Mouse (Mus musculus): Measurements from ENCODE around the gene Fancc.
A peak's percentile ranks its signal among the peaks of the same experiment; 100 is the strongest.
"Not testable (repeated sequence)": the region's sequence is repeated elsewhere in the genome, so short reads cannot be mapped to it uniquely, and the experiment has no call there.

The Fancc gene

DNA sequence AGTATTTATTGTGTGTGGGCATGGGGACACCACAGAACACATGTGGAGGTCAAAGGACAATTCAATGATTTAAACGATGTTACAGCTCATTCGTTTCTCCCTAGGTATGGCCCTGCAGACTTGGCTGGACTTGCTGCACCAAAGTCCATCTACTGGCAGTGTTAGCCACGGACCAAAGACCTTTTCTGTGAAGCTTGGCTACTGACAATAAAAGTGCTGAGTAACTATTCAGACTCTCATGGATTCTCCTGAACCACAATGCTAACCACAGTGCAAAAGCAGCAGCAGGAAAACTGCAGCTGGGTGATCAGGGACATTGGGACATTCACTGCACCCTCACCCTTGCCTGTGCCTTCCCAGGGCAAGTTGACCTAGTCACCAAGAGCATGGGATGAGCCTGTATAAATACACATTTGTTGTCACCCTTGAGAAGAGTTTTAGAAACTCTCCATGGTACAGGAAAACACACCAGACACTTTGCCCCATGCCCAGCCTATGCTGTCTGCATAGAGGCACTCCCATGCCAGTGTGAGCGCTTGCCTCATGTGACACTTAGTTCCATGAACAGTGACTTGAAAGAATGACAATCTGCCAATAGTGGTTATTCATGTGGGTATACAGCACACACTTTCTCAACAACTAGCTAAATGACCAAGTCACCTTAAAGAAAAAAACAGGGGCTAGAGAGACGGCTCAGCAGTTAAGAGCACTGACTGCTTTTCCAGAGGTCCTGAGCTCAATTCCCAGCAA lies 151.4 kb downstream of the Fancc start:
- DNase-seq: no peak

DNA sequence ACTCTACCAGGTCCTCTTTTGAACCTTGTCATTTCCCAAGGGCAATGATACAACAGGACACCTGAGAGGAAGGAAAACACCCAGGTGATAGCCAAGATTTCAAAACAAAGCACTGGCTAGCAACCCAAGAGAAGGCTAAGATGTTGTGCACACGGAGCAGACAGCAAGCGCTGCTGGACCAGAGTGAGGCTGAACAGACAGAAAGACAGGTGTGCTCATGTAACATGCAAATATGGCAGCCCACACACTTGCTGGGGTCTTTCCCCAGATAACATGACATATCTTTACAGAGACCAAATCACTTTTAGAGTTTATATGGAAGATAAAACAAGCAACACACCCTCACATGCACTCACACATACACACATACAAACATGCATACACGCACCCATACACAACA lies 152.6 kb downstream of the Fancc start:
- DNase-seq: no peak

DNA sequence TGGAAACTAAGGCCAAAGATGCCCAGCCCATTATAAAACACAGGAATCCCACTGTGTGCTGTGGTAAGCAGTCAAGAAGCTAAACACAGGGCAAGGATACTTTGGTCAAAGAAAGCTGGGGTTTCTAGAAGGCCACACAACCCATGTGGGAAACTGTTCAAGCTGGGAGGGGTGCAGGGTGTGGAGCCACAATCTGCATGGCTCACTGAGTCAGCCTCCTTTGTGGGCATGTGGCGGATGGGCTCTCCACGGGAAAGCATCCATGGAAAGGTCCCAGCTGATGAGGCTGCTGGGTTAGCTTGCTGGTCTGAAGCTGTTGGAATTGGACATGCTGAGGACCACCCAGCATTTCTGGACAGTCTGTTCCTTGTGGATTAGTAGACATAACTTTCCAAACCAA lies 154.3 kb downstream of the Fancc start:
- no peak for DNase-seq

DNA sequence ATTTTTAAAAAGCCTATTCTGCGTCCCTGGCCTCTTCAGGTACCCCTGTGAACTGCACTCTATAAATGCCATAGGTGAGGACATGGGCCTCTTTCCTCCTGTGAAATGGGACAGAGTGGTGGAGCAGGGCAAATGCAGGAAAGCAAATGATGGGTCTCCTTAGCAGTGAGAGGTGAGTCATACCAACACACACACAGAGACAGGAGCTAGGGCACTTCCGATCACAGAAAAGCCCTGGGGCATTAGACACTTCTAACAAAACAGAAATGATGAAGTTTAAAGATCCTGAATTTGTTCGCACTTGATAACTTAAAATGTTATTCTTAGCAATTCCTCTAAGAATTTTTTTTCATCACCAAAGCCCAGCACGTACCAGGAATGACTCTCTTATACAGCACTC lies 157.1 kb downstream of the Fancc start:
- no peak for DNase-seq

DNA sequence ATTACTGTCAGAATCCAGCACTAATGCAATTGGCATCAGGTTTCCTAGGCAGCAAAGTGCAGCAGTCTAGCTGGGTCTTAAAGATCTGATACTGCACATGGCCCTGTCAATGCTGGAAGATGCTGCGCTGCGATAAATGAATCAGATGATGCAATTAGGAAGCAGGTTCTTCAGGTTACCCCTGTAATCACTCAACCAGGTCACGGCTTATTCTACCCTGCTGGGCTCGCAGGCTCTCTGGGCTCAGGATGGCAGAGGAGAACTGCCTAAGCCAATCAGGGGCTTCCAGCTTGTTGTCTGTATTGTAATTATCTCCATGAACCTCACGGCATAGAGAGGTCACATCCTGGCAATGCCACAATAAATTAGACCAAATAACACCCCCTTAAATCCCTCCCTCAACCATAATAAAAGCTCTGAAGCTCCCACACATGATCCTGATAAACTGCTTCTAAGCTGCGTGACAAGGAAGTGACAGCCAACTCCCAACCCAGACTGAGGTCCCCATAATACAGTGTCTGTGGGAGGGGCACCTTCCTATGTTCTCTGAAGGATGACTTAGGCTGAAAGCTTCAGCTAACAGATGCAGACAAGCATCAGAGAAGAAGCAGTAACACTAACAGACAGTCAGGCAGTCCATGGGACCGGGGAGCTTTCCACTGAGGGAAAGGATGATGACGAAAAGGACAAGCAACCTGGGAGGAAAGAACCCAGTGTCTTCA lies 159.7 kb downstream of the Fancc start:
- no peak for DNase-seq

DNA sequence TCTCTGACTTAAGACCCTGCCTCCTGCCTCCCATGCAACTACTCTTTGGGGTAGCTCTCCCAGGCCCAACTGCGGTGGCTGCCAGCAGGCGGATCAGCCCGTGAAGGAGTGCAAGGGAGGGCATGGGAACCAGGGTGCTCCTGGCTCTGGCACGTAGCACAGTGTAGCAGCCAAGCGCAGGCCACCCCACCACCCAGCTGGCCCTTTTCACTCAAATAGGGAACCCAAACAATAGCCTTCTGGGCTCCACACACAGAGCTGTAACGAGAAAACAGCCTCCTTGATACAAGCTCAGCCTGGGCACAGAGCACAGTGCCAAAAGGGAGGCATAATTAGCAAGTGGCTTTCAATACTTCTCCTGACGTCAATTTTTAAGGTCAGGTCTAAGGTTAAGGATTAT lies 160.7 kb downstream of the Fancc start:
- no peak for DNase-seq

DNA sequence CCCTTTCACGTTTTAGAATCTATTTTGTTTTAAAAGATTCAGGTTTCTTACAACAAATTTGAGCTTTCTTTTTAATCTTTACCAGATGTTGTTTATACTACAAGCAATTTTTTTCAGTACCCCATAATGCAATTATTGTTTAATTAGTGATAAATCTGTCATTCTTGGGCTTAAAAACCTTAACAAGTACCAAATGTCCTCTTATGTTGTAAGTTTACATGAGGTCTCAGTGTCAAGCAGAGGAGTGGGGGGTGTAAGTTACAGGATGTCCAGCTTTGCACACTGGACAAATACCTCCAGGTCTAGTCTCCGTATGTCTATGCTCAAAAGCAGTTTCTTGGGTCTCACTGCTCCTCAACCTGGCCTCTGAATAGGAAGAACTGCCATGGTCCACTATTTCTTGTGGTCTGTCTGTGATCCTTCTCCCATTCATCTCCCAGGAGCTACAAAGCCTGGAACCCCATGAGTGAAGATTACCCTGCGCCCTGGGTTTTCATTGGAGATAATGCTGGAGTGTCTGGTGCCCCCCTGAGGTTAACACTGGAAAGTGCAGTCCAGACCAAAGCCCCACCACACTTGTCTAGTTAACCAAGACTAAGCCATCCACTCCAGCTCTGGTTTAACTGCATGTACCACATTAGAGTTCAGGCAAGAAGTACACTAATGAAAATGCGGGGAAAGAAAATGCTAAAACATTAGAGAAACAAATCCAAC lies 161.5 kb downstream of the Fancc start:
- peak; percentile 26 to 33 for DNase-seq

DNA sequence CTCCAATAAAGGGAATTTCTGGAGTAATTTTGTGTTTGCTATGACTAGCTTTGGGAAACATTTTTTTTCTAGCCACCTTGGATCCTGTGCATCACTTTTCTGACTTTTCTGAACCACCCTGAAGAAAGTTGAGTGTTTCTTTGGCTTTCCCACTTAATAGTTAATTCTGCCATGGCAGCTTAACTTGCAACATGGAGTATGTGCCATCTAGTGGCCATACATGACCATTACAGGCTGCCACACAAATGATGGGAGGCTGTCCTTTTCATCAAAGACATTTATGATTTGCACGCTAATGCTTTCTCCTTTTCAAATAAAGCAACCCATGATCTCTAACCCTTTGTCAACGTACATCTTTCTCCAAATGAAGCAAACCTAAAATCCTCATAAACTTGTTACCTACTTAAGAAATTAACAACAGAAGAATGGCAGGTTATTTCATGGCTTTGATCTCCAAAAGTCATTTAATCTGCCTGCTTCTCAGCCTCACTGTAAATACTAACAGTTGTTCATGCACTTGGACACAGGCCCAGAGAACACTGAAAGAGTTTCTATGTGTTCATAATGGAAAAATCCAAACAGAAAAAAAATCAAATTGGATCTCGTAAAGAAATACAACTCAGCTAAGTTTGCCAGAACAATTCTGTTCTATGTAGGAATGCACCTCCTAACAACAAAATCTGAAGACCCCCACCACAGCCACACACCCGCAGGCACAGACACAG lies 164.3 kb downstream of the Fancc start:
- peak; percentile 63 to 68 for DNase-seq

DNA sequence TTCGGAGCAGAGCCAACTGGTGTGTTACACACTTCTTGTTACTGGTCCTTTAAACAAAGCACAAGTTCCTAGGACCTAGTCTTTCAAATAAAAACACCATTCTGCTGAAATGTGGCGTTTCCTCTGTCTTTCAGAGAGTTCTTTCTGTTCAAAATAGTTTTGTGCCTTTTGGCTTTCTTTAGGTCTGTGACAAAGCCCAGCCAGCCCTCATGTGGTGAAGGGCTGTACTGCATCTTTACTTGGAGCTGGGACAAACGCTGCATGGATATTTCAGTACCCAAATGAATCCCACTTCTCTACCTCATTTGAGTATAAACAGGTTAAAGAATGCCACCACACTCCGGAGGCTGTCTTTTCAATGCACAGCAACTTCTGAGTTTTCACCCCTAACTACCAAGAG lies 165.7 kb downstream of the Fancc start:
- DNase-seq: peak; percentile 45 to 50

DNA sequence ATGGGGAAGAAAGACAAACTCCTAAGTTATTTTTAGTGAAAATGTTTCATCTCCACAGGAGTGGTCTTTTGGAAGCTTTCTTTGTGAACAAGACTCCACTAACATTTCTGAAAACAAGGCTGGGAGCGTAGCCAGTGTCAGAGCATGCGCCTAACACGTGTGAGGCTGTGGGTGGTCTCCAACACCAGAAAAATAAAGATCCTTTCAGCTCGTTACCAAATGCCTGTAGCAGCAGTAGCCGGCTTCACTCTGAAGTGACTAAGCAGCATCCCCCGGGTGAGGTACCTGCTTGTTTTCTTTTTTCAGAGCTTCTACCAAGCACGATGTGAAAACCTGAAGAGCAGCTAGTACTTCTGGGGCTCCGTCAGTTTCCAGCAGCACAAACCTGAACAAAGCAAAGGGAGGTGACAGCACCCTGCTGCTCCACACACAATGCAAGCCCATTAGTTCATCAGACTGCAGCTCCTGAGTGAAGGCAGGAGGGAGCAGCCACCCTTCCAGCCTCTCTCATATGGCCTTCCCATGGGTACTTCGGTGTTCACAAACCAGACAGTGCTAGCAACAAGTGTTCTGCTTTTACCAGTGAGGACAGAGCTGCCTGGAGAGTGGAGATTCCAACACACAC lies 166.7 kb downstream of the Fancc start:
- DNase-seq: no peak

DNA sequence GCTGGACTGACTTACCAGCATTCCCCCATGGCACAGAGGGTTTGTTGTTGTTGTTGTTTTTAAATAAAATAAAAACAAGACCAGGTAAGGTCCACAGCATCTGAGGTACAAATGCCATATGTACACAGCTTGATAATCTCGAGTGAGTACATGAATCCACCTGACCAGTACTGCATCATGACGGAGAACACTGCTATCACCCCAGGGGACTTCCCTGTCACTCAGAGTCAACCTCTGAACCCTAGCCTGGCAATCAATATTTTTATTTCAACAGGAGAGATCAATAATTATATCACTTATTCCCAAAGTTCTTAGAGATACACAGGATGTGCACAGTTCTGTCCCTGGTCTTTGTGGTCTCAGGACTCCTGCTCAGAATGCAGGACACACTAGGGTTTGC lies 171.1 kb downstream of the Fancc start:
- no peak for DNase-seq

DNA sequence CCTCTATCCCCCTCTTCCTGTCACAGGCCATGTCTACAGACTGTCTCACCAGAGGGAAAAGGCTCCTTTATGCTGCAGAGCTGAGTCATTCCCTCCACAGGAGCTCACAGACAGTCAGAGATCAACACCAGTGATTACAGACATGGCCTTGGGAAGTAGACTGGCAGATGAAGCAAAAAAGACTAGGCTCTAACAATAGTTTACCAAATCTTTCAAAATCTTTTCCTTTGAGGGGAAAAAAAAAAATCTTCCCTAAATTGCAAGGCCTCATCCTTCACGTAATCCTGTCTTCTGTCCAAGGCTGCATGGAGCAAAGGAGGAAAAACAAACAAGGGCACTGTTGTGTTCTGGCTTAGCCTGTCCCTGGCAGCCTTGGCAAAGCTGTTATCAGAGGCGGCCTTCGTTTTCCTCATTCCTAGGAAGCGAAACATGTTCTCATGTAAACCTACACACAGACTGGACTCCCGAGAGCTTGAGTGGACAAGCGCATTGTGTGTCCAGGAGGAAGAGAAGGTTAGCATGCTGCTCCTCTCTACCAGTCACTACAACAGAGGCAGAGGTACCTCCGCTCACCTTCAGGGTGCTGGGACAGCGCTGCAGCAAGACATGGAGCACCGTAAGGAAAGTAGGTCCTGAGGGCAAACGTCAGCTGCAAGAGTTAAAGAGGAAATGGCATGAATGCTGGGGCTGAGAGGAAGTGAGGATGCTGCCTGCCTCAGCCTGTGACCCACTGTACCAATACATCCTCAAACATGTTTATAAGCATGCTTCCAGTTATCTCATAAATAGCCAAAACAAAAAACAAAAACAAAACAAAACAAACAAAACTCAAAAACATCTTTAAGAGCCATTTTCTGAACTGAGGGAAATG lies 171.9 kb downstream of the Fancc start:
- no peak for DNase-seq

DNA sequence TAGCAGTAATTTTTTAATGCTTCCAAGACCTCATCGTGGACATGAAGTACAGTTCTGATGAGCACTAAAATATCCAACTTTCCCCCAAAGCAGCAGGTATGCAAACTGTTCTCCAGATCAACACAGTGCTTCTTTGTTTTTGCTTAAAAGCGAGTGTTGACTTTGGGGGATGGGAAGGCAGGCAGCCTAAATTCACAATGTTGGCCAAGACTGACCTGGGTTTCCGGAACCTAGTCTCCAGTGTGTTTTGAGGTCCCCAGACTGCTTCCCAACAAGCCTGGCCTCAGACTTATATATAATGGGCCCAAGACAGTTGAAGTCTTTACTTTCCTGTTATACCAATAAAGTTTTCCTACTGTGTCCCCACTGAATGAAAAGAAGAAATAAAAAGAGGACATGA lies 172.8 kb downstream of the Fancc start:
- DNase-seq: no peak

DNA sequence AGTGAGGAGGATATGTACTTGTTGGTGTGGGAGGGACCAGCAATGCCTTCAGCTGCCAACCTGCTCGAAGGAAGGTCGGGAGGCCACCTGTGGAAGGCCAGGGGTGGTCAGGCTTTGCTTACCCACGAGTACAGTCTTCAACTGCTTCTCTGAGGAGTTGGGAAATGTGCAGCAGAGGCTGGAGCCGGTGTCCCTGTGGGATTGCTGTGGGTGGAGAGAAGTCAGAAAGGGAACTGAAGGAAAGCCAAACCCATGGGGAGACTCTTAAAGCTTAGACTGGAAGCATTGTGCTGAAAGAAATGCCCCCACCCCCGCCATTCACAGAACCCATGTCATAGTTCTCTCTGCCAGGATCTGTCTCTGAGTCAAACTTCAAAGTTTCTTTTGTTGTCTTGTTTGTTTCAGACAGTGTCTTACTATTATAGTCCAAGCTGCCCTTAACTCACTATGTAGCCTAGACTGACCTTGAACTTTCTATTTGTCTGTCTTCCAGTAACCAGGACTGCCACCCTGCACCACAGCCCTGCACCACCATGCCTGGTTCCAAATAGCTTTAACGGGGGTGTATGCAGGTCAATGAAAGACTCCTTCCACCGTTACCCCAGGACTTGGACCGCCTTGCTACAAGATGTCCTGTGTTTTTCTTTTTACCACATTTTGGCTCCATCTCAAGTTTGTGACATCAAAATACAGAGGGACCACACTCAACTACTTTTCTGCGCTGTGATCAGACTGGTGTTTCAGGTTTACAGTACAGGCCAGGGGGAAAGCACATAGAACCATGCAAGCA lies 173.6 kb downstream of the Fancc start:
- no peak for DNase-seq

DNA sequence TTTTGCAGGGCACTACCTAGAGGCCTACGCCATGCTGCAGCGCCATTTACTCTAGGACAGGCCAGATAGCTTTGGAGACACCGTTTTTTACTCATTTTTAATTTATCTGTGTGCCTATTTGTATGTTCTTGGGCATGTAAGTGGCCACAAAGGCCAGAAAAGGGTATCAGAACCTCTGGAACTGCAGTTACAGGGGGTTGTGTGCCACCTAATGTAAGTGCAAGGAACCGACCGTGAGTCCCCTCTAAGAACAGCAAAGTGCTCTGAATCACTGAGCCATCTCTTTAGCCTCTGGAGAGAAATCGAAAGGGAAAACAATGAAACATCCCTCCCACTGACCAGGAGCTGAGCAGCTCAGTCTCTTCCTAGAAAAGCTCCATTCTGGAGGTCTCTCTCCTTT lies 174.3 kb downstream of the Fancc start:
- no peak for DNase-seq

DNA sequence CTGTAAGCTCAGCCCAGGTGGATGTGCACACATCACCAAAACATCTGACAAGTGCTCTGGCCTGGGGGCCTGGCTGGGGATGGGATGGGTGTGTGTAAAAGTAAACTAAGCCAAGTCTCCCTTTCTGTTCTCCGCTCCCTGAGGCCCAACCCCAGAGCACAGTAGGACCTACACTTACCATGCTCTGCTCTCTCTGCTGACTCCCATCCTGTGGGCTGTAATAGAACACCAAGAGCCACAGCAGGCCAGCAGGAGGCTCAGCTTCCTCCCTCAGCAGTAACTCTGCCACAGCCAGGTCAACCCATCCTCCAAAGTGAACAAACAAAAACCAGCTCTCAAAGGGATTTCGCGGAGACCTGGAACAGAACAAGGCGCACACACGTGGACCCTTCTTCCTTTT lies 175.4 kb downstream of the Fancc start:
- DNase-seq: no peak

DNA sequence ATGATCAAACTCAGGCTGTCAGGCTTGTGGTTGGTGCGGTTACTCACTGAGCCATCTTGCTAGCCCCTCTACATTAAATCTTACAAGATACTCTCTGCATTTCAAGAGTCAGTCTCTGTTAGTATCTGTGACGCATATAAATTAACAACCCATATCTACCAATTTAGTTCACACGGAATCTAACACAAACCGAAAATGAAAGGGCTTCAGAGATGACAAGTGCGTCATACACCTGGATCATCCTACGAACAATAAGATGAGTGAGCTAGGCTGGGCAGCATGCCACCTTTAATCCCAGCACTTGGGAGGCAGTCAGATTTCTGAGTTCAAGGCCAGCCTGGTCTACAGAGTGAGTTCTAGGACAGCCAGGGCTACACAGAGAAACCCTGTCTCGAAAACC lies 177.3 kb downstream of the Fancc start:
- DNase-seq: no peak

DNA sequence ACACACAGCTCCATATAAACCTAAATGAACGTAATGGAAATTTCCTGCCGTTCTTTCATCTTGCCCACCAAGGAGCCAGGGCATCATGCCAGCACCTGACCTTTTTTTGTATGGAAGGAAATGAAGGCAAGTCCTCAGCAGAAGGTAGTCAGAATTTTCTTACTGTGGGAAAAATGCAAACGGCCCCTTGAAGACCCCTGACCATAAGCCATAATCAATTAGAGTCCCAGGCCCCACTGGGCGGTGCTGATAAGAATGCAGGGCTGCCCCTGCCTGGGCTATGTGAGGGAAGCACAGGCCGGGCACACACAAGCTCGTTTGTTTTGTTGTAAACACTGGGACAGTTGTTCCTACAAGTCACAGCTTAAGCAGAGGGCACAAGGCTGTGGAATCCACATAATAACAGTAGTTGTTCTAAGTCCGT lies 179.4 kb downstream of the Fancc start:
- no peak for DNase-seq

DNA sequence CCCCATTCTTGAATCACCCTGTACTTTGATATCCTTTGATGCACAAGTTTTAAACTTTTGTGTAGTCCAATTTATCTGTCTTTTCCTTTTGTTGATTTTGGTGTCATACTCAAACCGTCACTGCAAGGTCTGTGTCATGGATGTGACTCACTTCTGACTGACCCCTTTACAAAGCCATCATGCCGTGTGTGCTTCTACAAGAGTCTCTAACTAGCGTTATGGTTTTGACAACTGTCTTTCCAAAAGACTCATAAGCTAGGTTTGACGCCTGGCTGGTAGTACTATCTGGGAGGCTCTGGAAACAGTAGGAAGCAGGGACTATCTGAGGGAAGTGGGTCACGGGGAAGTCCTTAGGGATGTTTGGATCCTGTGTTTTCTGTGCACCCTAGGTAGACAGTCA lies 180.7 kb downstream of the Fancc start:
- DNase-seq: no peak

DNA sequence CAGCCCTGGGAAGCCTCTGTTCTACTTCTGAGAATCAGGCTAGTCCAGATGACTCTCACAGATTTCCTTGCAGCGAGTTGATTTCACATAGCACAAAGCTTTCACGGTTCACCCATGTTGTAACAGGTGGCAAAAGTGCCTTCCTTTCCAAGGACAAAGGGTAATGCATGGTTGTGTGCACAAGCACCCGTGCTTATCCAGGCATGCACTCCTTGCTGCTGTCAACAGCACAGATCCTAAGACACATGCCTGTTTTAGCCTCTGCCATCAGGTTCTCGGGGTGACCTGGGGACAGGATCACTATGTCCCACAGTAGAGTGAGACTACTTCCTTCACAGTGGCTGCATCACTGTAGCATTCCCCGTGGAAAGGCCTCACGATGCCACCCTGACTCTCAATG lies 181.3 kb downstream of the Fancc start:
- no peak for DNase-seq

DNA sequence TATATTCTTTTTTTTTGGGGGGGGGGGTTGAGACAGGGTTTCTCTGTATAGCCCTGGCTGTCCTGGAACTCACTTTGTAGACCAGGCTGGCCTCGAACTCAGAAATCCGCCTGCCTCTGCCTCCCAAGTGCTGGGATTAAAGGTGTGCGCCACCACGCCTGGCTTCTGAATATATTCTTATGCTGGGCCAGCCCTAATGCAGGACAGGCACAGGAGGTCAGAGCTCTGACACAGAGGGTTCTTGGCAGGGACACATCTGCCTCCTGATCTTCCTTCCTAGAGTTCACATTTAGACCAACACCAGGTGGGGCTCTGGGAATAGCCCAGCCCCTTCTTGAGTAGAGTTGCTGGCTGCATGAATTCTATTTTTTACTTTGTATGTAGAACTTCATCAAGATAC lies 182.0 kb downstream of the Fancc start:
- DNase-seq: not testable (repeated sequence)
